Mouse (Mus musculus) left cerebral cortex, postnatal 25 days (tissue): ENCODE measurements around the gene Hnrnpul2. TPM values are rescaled to one million over a fixed set of nuclear protein-coding genes. Genes with fewer than 3 reads are reported as not detected.
"Not testable (repeated sequence)": the region's sequence is repeated elsewhere in the genome, so short reads cannot be mapped to it uniquely, and the experiment has no call there.

Experiments used
- DNase-seq, 2 experiments: peaks; one replicate each; pipeline ENCODE4 v3.0.0; 2022; ENCODE audit warnings: low spot score in 2 of 2, mixed read lengths in 1 of 2
- intact Hi-C: fragments of 180-260 bp; cut with DNase I; formaldehyde crosslinking; loops from one replicate; pipeline ENCODE4 v1.15.1; 2025
- total RNA-seq, 2 experiments: library from RNA; stranded (reverse); gene quantifications; 2 replicates each; pipeline ENCODE4 v1.2.3; 2021

The Hnrnpul2 gene
- total RNA-seq, 2 experiments from 2014 or later, result 110 to 112 TPM

DNA sequence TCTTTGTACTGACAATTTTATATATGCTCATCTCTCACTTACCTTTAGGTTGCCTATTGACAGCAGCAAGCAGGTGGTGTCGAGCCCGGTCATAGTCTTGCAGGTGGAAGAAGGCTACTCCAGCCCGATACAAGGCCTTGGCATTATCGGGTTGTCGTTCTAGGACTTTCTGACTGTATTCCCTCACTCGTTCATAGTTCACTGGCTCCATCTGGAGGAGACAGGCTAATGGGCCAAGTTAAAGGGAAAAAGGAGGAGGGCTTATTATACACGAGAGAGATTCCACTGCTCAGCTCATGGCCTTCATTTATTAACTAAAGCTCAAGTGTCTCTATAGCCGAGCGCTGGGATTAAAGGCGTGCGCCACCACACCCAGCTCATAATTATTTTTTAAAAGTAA lies 4.0 kb upstream of the Hnrnpul2 start:
- no peak for DNase-seq
- intact Hi-C loops, result loop anchor here (5.0 kb wide), 2 partner anchors 59 to 249 kb away; partner anchors contain the start of gene Nxf1

DNA sequence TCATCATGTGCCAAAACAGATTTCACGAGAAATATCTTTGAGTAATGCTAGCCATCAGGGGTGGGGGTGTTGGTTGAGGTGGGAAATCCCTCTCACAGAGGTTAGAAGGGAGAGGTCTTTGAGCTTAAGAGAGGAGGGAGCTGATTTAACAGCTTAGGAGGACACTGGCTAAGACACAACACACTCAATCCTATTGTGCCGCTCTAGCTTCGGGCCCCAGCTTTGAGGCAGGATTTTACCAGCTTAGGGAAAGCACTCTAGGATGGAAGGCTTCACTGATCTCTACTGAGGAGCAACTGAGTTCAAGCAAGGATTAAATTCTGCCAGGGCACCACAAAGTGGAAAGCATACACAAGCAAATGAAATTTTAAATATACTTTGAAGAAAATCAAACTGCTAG lies 2.8 kb upstream of the Hnrnpul2 start:
- intact Hi-C loops, result loop anchor here (5.0 kb wide), 2 partner anchors 60 to 250 kb away; partner anchors contain the start of gene Nxf1
- DNase-seq, result no peak

DNA sequence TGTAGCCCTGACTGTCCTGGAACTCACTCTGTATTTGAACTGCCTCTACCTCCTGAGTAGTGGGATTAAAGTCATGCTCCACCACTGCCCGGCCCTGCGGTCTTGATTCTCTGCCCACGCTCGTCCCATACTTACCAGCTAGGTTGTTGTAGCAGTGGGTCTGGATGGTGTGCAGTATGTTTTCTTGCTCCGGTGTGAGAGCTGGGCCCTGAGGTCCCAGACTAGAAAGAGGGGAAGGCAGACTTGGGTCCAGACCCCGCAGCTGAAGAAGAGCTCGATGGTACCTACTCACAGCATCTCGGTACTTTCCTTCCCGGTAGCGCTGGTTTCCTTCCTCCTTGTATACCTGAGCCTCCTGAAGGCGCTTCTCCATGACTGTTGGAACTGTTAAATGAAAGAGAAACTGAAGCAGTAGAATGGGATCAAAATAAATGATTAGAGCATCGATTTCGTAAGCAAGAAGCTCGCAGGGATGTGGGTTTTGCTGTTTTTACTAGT lies 1.5 kb upstream of the Hnrnpul2 start:
- no peak for DNase-seq
- intact Hi-C loops, result loop anchor here (2.0 to 5.0 kb wide), 3 partner anchors 16 to 251 kb away; partner anchors contain the start of genes Nxf1 and Zbtb3

DNA sequence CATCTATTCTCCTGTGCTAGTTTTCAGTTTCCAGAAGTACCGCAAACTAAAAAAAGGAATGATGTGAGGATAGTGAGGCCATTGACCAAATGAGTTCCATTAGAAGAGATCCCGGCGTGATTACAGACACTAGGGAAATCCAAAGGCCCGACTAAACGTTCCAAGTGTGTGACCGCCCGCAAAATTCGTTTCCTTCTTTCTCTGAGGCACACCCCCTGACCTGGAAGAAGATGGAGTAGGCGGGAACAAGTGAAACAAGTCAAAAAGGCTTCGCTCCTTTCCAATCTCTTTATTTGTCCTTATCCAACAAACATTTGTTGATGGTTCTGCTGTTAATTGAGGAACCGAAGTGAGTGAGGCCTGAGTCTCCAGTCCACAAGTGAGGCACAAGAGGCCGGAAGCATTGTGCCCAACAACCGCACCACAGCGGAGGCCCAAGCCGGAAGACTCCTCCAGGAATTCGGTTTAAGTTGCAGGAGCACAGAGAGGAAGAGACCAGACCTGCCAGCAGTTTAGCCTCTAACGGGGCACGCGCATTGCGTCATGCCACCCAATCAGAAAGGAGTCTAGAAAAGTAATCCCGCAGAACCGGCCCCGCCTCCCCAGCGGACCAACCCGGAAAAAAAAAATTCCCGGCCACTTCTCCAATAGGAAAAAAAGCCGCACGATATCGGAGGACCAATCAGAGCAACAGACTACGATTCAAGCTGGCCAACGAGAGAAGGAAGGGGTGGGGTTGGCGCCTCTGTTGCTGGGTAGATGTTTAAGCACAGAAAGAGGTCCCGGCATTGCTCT lies 812 bp upstream of the Hnrnpul2 start, which contains the start of gene Ttc9c:
Gene Ttc9c, minus strand, starts transcription at position 533 of the 795 bp plus-strand sequence.
- DNase-seq, result peak; percentile 96 to 100
- intact Hi-C loops, result loop anchor here (1.0 to 5.0 kb wide), 4 partner anchors 16 to 252 kb away; partner anchors contain the start of genes Nxf1, Polr2g and Zbtb3

DNA sequence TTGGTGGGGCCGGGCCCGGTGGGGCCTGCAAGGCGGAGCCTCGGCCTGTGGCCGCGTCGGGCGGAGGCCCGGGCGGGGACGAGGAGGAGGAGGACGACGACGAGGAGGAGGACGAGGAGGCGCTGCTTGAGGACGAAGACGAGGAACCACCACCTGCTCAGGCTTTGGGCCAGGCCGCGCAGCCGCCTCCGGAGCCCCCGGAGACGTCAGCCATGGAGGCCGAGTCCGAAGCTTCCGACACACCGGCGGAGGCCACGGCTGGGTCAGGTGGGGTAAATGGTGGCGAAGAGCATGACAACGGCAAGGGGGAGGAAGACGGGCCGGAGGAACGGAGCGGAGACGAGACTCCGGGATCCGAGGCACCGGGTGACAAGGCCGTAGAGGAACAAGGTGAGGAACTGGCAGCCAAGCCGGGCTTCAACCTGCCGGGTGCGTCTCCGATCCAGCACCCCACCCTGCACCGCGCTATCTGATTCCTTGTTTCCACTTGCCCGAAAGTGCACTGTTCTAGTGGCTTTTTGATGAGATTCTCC lies 680 bp downstream of the Hnrnpul2 start:
- peak in 1 of 2 experiments; percentile 37 for DNase-seq
- intact Hi-C loops, result loop anchor here (5.0 kb wide), 1 partner anchor 78 kb away; the partner anchor contains the start of genes 1700092M07Rik and Stx5a

DNA sequence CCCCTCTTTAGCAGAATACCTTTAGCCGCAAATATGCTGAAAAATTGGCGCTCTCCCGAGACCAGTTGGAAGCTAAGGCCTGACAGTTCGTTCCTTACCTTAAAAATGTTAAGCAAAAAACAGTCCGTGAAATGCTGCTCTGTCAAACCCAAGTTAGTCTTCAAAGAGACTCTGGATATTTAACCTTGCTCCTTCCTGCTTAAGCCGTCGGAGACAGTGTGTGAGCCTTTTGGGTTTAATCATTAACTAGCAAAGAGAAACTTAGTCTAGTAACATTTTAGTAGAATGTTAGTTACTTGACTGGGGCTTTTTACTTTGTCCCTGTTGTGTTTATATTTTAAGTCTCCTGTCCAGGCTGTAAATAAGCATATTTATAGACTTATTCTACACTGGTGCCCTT lies 1.3 kb downstream of the Hnrnpul2 start:
- intact Hi-C loops, result loop anchor here (5.0 kb wide), 1 partner anchor 79 kb away; the partner anchor contains the start of genes 1700092M07Rik and Stx5a
- DNase-seq, result no peak

DNA sequence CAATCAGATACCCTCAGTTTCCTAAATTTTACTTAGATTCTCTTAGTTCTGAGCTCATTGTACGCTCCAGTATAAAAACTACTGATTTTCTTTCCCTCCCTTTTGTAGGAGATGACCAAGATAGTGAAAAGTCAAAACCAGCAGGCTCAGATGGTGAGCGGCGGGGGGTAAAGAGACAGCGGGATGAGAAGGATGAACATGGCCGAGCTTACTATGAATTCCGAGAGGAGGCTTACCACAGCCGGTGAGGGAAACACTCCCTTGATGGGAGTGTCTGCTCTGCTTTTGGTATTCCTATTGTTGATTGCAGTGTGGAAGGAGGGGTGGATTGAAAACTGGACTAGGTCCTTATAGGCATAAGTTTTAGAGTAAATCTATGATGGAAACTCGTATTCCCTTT lies 2.9 kb downstream of the Hnrnpul2 start:
- intact Hi-C loops, result loop anchor here (5.0 kb wide), 1 partner anchor 80 kb away; the partner anchor contains the start of genes 1700092M07Rik and Stx5a
- DNase-seq, result no peak

DNA sequence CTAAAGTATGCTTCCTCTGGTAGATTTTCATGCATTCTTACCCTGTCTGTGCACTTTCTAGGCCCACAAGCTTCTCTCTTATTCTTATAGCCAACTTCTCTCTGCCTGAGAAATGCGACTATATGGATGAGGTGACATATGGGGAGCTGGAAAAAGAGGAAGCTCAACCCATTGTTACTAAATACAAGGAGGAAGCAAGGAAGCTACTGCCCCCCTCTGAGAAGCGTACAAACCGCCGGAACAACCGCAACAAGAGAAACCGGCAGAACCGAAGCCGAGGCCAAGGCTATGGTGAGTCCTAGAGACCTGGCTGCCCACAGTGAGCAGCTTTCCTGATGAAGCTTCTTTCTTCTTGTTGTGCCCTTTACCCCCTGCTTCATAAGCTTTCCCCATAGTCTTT lies 9.8 kb downstream of the Hnrnpul2 start, which contains the start of gene AC129217.1:
Gene AC129217.1, plus strand, starts transcription at position 114 of the 400 bp plus-strand sequence.
- DNase-seq, result no peak
- intact Hi-C loops, result no loop called here

DNA sequence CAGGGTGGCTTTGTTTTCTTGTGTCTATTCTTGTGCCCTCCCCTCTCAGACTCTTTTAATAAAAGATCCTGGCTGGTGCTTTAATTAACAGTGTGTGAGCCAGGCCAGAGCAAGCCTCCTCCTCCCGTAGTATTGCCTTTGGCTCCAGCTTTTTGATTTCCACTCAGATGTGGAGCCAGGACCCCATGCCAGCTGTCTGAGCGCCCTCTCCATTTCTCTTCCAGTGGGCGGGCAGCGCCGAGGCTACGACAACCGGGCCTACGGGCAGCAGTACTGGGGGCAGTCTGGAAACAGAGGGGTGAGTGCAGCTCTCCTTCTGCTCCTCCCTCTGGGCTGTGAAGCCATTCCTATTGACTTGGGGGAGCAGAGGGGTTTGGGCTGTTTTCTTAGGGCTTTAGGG lies 10.9 kb downstream of the Hnrnpul2 start:
- intact Hi-C loops, result no loop called here

DNA sequence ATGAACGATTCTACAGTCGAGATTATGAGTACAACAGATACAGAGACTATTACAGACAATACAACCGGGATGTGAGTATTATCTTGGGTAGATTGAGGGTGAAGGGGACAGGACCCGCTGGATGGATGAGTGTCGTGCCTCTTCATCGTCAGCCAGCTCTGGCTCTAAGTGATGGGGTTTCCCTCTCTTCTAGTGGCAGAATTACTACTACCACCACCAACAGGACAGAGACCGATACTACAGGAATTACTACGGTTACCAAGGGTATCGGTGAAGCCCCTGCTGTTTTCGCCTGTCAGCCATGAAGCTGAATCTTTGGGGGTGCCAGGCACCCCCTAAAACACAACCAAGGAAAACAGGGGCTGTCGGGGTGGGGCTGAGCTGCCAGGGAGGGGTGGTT lies 11.5 kb downstream of the Hnrnpul2 start:
- no peak for DNase-seq

More for the DNA sequence above, 10.9 kb downstream of the Hnrnpul2 start:
- no peak for DNase-seq

DNA sequence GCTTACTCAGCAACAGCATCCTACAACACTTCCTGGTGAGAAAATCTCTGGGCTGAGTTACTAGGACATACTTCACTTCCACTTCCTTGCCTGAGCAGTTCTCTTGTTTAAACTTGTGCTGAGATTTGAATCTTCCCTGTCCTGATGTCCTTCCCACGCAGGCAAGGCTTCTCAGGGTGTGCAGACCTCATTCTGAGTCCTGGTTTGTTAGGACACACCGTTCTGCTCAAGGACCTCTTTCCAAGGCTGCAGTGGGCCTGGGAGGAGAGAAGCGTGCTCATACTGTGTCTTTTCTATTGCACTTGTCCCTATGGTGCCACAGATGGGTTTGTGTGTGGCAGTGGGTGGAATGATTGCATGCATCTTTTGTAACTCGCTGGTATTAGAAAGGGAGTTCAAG lies 13.2 kb downstream of the Hnrnpul2 start:
- no peak for DNase-seq
- intact Hi-C loops, result no loop called here

More for the DNA sequence above, 11.5 kb downstream of the Hnrnpul2 start:
- intact Hi-C loops, result no loop called here

DNA sequence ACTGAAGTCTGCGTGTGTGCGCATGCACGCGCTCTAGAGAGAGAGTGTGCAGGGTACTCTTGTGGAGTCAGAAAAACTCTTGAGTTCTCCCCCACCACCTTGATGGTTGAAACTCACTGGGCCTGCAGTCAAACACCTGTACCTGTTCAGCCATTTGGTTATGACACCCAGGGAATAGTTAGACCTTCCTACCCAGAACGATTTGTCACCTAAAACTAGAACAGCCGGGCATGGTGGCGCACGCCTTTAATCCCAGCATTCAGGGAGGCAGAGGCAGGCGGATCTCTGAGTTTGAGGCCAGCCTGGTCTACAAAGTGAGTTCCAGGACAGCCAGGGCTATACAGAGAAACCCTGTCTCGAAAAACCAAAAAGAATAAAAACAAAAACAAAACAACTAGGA lies 16.5 kb downstream of the Hnrnpul2 start:
- intact Hi-C loops, result loop anchor here (5.0 kb wide), 2 partner anchors 79 to 131 kb away; partner anchors contain the start of genes Eef1g and Nxf1
- not testable (repeated sequence) for DNase-seq

DNA sequence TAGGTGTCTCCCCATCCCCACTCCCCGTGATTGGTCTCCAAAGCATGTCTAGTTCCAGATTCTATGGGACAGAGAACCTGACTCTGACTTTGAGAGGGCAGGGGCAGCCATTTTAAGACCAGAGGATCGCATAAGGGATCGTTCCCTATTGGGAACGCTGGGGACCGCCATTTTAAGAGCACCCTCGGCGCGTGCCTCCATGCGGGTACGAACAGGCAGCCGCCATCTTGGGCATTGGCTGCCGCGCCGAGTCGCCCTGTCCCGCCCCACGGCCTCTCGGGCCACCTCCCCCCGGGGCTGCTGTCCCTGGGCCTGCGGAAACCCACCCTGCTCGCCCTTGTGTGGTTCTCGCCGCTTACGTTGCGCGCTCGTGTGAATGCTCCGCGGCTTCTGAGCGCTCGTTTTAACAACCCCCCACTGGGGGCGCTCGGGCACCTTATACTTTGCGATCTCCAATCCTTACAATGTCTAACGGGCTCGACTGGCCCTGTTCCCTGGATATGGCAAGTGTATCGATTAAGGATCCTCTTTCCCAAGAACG lies 17.5 kb downstream of the Hnrnpul2 start, which contains the start of gene Bscl2:
Gene Bscl2, plus strand, starts transcription at position 217 of the 541 bp plus-strand sequence.
- intact Hi-C loops, result loop anchor here (5.0 kb wide), 2 partner anchors 80 to 130 kb away; partner anchors contain the start of genes Eef1g and Nxf1
- DNase-seq, result peak; percentile 89 to 92

DNA sequence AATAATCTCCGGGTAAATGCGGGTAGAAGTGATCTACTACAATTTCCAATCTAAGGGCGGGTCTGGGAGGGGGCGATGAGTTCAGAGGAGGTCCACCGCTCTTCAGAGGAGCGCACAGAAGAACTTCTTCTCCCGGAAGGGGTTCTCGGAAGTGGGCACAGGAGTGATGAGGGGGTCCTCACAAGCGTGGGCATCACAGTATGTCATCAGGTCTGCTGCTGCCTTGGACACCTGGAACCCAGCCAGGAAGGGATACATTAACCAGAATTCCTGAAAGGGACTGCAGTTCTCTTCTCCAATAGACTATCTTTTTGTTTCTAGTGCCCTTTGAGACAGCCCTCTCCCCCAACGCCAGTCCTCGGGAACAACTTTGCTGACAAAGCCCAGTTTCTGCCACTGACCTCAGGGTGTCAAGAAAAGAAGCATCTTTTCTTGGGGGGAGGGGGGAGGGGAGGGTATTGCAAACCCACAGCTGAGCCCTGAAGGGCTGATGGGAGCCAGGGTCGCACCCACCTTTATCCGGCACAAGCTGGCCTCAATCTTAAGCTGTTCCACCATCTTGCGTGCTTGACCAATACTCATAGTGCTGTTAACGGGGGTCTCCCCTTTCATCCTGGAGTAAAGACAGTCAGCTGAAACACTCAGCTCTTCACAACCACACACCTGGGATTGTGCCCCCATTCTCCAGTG lies 18.4 kb downstream of the Hnrnpul2 start:
- intact Hi-C loops, result loop anchor here (5.0 kb wide), 2 partner anchors 81 to 129 kb away; partner anchors contain the start of genes Eef1g and Nxf1
- peak in 1 of 2 experiments; percentile 45 for DNase-seq

DNA sequence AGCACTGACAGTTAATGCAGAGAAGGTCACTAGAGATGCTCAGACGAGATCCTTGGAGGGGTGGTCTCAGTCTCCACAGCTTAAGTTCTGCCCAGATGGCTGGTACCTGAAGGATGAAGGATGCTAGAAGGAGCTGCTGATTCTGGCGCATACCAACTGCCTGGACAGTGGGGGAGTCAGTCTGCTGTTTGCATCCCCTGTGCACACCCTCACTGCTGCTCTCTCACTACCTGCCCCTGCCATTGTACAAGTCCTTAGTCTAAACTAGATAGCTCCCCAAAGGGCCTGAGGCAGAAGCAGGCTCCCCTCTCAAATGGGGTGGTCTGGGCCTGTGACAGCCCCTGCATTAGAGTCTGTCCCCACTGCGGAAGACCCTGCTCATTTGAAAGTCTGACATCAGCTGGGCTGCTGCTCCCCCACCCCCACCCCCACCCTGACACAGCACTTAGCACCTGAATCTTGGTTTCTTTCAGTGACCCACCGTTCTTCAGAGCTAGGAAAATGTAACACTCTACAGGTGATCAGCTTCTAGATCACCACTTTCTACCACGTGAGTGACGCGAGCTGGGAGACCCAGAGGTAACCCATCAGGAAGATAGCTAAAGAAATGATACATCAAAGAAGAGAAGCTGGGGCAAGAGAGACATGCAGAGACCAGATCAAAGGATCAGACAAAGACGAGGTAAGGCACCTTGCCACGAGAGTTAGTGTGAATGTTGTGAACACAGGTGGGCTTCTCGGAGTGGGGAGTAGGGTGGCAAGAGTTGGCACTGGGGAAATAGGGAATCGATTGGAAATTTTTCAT lies 19.5 kb downstream of the Hnrnpul2 start, which contains the start of gene Gng3:
Gene Gng3, minus strand, starts transcription at position 92 of the 805 bp plus-strand sequence.
- intact Hi-C loops, result loop anchor here (5.0 kb wide), 2 partner anchors 82 to 128 kb away; partner anchors contain the start of genes Eef1g and Nxf1
- peak; percentile 85 to 95 for DNase-seq

DNA sequence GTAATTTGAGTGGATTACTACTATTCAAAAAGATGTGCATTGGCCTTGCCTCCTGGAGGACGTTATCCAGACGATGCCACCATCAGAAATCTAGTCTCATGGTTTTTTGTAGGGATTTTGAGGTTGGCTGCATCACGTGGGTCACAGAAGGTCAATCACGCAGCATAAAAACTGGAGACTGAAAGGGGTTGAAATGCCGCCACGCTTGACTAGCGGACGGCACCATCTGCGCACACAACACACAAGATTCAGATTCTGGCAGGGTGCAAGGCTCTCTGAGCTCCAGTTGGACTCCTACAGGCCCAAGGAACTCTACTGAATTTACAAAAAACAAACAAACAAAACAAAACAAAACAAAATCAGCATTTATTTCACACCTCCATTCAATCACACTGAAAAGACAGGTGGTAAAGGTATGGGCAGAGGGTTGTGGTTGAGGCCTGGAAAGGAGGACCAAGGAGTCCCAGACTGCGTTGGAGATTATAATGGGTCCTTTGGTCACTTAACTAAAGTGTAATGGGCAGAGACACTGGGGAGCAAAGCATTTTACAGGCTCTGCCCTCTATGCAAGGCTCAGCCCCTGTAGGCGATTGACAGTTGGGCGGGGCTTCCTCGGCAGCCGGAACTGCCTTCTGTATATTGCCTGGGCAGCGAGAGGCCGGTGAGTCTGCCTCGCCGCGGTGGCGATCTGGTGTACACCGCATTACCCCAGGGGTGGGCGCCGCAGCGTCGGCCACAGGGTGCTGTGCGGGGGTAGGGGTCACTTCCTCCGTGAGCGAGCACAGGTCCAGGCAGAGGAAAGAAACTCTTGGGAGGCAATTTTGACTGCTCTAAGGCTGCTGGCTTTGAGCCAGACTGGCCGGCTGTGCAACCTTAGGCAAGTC lies 20.3 kb downstream of the Hnrnpul2 start:
- DNase-seq, result peak; percentile 81 to 85
- intact Hi-C loops, result loop anchor here (5.0 kb wide), 4 partner anchors 47 to 272 kb away; partner anchors contain the start of genes 1810009A15Rik, Eef1g, Gm49416 and Nxf1

DNA sequence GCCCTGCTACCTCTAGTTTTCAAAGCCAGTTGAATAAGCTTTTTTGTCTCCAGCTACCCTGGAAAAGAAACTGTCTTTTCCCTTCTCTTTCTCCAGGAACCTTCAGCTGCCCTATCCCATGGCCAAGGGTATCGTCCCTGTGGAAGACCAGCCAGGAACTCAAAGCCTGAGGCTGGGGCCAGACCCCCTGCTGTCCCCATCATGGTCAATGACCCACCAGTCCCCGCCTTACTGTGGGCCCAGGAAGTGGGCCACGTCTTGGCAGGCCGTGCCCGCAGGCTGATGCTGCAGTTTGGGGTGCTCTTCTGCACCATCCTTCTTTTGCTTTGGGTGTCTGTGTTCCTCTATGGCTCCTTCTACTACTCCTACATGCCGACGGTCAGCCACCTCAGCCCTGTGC lies 21.2 kb downstream of the Hnrnpul2 start:
- DNase-seq, result no peak
- intact Hi-C loops, result loop anchor here (5.0 kb wide), 2 partner anchors 46 to 271 kb away; partner anchors contain the start of genes 1810009A15Rik and Gm49416
